Mouse (Mus musculus) spleen, adult 12 weeks (tissue): ENCODE results near the gene Clasrp.

Experiments used
- DNase-seq: peaks from one replicate; pipeline ENCODE4 v3.0.0; 2022; ENCODE audit warnings: low spot score

The Clasrp gene

DNA sequence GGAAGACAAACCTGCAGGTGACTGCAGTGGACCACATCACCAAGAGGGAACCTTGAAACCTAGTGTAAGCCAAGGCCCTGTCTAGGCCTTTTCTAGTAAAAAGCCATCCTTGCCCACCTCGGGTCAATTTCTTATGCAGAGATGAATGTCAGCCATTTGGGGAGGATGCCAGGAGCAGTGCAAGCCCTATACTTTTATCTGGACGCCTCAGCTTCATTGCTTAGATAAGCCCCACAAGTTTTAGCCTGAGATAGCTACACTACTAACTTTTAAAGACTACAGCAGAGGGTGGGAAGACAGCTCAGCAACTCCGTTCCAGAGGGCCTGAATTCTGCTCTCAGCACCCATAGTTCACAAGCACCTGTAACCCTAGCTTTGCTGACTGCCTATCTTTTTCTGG lies 40.4 kb downstream of the Clasrp start:
- peak; percentile 54 for DNase-seq

DNA sequence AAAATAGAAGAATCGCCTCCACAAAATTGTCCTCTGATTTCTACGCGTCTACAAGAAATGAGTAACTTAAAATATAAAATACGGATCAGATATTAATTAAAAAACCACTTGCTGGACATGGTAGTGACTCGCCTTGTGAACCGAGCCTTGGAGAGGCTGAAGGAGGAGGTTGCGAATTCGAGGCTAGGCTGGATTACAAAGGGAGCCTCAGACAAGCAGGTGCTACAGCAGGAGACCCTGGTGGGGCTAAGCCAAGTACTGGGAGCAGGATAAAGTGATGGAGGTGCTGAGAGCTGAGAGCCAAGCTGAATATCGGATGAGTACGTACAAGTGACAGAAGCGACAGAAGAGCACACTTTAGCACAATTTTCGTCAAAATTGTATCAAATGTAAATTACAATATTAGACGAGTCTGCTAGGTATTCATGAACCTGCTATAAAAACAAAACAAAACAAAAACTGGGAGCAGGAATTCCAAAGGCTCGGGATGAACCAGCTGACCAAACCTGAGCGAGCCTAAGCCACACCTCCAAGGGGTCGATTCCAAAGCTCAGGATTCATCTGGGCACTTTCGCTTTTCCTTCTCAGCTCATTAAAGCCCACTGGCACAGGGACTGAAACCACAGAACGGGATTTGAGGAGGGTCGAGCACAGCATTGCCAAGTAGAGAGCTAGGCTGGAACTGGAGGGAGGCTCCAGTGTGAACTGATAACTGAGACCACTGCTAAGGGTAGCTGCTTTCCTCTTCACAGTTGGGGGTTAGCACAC lies 41.5 kb downstream of the Clasrp start, which contains the start of gene Ppp1r37:
TSS of gene Ppp1r37 (minus strand) at position 434 of the 768 bp plus-strand sequence.
- no peak for DNase-seq

DNA sequence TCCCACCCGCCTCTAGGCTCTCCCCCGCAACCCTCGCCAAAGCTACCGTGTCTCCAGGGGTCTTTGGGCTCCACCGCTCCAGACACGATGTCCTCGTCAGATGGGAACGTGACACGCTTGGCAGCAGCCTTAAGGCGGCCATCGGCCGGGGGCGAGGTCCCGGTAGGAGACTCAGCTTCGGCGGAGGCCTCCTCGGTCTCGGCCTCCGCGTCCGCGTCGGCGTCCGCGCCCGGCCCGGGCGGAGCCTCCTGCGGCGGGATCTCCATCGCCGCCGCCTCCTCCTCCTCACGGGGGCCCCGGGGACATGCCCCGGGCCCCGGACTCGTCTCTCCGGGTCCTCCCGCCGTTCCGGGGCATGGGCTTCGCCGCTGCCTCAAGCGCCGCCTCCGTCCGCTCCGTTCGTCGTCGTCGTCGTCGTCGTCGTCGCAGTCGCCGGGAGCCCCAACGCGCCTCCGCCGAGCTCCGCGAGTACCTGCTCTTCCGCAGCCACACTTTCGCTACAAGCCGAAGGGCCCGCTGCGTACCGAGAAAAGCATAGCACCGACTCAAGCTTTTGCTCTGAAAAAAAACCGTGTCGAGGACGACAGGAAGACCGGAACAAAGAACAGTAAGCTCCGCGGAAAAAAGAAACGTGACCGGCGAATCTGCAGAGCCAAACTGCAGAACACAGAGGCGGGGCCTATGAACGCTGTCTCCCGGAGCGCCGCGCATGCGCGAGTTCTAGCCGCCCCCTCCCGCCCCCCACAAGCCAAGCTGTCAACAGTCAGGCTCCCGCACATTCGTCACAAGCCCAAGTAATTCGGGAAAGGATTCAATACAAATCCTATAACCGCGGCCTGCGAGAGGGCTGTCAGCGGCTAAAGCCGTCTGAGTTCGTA lies 42.3 kb downstream of the Clasrp start:
- peak; percentile 80 for DNase-seq

DNA sequence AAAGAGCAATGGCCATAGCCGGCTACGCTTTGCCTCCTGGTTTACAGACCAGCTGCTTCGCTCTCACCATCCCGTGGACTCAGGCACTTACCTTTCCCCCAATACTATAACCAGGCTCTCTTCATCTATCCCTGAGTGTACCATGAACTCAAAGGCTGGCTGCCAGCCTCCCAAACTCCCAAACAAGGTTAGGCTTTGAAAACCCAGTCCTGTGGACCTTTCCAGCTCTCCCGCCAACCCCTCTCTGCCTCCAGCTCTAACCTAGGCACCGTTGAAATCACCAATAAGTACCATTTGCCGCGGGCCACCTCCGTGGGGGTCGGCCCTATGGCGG lies 42.9 kb downstream of the Clasrp start:
- DNase-seq = no peak

DNA sequence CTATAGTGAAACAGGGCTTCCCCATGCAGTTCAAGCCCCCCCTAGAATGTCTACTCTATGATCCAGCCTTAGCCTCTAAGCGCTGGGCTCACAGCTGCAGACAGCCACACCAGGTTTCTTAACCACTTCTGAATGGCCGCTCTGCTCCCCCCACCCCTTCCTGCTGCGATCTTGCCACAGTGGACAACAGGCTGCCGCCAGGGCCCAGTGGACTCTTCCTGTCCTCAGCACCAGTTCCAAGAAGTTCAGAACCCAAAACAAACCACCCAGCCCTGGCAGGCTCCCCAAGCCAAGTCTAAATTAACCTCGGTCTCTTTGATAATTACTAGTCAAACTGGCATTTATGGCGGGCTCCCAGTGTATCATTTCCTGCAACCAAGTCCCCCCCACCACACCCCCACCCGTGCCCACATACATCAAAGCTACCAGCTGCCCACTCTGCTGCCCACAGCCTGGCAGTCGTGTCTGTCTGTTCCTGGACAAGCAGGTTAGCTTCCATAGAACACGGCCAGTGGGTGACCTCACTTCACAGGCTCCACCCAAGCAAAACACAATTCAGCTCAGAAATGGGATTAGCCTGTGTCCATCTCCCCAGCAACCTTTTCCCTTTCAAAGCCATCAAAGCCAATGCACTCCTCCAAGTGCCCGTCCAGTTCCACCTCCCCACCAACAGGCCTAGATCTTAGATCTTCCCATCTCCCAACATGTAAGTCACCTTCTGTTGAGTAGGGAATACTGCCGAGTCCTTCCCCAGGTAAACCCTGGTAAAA lies 43.6 kb downstream of the Clasrp start:
- no peak for DNase-seq

DNA sequence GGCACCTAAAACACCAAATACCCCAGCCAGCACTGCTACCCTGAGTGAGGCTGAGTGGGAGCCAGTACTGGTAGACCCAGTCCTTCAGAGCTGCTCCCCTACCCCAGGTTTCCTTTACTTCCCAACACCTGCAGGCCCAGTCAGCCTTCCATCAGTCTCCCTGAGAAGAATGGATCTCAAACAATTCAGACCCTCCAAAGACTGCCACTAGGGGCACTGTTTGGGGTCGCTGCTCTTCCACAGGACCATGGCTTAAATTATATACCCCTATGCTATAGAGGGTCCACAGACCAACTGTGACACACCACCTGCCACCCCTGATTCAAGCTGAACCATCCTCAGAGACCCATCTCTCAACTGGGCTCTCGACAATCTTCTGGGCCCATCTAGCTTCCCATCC lies 45.3 kb downstream of the Clasrp start:
- DNase-seq = no peak

DNA sequence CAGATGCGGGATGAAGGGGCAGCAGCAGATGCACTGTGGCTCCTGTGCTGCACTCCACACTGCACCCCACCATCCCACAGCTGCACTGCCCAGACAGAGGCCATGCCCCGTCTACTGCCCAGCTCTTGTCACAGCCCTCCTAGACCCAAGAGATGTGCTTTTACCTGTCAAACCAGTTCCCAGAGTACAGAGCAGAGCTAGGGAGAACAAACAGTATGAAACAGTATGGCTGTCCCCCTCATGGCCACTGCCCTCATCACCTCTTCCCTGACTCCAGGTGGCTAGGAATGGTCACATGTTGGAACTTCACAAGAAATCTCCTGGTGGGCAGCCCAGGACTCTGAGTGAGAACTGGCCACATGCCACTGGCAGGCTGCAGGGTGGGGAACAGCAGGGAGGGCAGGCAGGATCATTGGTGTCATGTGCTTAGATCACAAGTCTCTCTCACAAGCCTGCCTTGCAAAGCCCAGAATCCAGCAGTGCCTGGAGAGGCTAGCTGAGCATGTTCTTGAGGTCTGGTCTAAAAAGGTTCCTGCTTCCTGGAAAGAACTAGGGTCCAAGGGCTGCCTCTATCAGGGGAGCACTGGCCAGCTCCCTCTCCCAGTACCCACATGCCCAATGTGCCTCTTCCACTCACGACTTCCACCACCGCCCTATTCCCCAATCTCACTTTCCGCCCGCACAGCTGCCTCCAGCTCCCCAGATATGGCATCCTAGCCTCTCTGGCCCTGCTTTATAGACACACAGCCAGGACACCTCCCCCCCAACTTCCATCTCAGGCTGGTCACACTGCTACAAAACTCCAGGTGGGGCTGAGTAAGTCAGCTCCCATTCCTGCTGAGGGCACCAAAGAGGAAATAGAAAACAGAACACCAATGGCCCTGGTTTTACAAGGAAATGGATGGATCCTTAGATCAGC lies 46.0 kb downstream of the Clasrp start:
- no peak for DNase-seq

DNA sequence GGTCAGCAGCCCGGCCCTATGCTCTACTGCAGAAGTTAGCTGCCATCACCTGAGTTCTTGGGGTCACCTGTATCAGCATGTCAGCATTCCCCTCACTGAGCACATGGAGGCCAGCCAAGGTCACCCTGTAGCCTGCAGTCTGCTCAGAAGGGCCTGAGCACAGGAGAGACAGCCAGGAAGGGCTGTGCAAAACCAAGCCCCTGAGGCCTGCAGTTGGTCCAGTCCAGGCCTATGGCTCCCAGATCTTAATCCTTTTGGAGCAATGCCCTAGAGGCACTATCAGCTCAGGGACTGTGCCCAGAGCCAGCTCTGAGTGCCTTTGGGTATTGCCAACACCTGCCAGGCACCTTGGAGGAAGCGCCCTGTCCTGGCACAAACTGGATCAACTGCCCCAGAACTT lies 47.2 kb downstream of the Clasrp start:
- no peak for DNase-seq

DNA sequence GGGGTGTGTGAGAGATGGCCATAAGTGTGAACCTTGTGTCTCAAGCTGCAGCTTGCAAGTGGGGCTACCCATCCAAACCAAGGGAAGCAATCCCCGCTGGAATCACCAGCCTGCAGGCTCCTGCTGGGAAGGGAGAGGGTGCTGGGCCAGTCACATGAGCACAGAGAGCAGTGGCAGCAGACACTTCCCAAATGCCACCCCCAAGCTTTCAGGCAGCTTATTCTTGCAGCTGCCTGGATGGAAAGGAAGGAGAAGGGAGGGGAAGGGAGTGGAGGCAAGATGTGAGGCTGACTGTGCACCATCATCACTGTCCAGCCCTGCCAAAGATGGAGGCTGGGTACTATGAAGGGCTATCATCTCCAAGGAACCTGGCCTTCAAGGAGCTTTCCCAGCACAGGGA lies 50.1 kb downstream of the Clasrp start:
- no peak for DNase-seq

DNA sequence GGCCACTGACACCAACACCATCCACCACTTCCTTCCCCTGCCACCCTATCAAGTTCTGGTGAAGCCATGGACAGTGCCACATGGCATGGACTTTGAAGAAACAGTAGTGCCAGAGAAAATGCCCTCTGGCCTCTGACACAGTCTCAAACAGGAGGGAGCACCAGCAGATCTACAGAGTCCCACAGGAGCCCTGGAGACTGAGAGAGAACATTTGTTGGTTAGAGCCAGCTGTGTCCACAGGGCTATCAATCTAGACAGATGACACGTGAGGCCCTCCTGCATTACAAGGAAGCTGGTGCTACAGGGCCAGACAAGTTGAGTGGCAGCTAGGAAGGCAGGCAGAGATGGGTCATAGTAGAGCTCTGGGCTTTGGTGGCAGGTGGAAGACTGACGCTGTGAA lies 51.8 kb downstream of the Clasrp start:
- DNase-seq = no peak

DNA sequence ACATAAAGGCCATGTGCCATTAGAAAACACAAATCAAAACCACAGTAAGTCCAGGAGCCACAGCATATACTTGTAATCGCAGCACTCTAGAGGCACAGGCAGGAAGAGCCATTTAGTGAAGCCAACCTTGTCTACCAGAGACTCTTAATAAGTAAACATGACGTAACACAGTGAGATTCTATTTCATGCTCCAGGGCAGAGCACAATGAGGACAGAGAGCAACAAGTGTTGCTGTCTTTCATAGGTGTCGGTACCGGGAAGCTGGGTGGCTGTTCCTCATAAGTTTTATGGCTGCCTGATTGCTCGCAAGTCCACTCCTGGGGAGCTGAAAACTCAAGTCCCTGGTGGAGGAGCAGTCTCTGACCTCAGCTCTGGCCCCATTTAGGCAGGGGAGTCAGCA lies 52.7 kb downstream of the Clasrp start:
- DNase-seq = no peak

DNA sequence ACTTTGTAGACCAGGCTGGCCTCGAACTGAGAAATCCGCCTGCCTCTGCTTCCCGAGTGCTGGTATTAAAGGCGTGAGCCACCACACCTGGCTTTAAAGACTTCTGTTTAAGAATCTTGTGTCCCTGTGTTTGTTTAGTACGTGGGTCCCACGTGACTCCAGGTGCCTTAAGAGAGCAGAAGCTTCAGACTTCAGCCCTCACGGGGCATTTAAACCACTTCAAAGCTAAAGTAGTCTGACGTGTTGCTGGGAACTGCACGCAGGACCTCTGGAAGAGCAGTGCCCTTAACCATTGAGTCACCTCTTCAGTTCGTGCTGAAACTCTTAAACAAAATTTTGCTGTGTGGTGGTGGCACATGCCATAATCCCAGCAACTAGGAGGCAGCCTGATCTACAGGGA lies 54.9 kb downstream of the Clasrp start:
- no peak for DNase-seq

DNA sequence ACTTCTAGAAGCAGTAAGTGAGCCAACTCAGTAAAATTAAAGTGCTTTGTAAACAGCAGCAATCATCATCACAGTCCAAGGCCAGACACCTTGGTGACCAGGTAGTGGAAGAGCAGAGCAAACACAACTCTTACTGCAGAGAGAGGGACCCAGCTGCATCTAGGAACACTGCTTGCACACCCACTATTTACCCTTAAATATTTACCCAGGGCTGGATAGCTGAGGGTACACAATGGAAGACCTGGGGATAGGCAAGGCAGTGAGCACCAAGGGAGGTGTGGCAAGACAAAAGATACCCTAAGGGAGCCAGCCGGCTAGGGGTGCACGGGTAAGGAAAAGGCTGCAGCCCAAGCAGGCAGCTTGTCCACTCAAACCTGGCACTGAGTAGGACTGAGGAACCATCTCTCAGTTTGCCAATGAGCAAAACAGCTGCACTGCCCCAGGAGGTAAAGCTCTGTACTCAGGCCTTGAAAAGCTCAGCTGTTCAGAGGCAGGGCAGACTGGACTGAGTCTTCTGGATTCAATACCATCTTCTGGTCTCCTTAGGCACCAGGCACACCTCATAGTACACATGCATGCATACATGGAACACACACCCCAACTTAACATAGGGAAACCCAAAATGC lies 56.8 kb downstream of the Clasrp start:
- no peak for DNase-seq

DNA sequence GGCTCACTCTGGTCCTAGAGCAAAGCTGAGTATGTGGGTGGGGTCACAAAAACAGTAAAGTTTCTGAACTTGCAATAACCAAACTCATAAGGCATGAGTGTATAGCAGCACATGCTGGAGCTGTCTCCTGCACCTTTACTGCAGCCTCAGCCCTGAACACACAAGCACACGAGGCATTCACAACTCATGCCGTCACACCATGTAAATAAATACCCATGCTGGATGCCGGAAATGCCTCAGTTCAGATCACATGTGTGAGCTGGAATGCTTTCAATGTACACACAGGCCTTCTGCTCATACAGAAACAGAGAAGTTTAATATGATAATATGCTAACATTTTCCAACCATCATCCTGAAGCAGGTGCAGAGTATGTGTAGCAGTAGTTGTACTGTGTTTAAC lies 58.3 kb downstream of the Clasrp start:
- DNase-seq = no peak

DNA sequence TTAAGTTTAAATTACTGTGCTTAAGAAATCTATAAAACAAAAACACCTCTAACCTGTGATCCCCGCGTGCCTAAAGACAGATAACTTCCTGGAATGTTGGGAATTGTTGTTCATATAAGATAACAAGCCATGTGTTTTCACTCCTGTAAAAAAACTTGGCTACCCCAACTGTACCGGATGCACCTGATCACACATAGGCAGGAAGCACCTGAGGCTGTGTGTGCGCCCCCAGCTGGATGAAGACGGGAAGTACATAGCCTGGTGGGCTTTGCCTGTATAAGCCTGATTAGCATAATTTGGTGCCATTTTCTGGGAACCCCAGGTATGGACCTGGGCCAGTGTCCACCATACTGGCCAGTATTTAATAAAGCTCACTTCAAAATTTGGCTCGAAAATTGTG lies 60.7 kb downstream of the Clasrp start:
- no peak for DNase-seq

DNA sequence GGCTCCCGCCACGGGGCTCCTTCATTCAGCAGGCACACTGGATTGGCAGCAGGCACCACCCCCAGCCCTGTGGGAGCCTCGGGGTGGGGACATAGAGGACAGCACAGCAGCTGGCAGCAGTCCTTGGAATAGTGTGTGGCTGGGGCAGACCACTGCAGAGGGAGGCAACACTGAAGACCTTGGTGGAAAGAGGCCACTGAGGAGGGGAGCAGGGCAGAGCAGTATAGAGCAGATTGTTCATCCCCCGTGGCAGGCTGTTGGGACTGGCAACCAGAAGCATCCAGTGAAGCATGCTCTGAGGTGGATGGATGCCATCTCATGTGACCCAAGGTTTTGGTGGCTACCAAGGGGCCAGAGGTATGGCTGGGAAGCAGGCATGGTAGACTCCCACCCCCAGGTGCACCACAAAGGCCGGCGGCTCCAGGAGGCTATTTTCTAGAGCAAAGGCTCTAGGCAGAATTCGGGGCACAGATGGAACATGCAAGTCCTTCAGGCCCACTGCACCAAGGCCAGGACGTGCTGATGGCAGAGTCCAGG lies 62.1 kb downstream of the Clasrp start:
- DNase-seq = no peak

DNA sequence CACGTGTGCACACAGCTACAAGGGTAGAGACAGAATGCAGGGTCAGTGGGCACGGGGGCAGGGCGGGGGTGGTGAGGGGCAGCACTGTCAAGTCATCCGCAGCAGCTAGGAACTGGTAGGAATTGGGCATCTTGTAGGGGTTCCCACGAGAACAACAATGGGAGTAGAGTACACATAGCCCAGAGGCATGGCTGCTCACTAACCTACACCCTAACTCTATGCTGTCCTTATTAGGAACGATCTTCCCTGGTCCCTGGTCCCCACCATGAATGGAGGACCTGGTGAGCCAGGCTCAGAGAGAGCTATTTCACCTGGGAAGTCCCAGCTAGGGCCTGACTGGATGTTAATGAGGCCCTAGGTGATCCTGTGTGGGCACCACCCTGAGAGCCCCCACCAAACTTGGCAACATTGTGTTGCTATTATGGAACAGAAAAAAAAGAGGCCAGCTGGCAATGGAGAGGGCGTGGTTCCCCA lies 62.6 kb downstream of the Clasrp start:
- no peak for DNase-seq

DNA sequence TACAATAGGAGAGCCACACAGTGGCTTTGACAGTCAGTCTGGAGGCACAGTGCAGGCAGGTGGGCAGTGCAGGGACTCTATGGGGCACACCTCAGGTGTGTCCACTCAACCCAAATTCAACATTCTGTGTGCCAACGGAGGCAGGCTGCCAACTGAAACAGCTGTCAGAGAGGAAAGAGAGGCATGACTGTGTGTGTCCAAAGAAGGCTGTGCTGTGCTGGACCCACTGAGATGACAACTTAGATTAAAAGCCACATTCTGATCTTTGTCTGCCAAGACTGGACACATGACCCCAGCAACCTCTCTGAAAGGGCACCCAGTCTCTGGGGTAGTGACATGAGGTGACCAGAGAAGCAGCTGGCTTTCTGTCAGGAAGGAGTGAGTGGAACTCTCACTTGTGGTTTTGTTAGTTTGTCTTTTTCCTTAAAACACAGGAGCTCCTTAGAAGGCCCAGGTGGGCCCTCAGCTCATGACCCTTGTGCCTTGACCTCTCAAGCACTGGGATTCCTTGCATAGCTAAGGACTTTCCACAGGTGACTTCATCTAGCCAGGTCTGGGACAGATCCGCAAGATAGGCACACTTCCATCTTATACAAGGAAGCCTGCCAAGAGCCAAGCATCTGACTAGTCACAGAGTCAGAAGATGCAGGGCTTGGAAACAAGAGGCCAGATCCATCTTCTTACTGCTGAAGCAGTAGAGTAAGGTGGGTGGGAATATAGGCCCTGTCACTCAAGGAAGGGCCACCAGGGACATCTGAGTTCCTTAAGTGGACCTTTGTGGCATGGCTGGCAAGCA lies 63.3 kb downstream of the Clasrp start:
- no peak for DNase-seq

DNA sequence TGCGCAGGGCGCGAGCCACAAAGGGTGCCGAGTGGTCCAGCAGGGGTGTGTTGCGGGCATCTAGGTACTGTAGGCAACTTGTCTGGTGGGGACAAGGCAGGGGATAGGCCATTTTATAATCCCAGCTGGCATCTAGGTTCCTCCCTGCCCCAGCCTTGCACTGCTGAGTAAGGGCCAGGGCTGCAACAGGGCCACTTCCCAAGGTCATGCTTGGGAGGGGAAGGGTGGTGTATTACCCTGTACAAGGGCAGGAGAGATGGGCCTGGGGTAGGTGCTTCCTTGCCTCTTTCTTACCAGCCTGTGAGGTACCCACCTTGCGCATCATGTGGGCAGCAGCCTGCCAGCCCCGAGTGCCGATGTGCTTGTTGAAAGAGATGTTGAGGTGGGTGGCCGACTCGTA lies 69.6 kb downstream of the Clasrp start:
- DNase-seq = no peak

DNA sequence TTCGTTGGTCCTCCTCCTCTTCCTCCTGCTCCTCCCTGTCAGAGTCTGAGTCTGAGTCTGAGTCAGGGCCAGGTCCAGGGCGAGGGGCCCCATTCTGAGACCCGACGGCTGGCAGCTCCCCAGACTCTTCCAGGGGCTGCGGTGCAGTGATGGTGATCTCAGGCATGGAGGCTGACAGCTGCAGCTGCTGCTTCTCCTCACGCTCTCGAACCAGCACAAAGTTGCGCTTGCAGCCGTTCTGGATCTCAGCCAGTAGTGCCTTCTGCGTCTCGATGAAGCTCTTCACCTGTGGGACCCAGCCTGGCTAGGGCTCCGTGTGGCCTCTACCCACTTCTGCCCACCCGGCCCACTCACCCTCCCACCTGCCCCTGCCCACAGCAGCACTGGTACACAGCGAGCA lies 72.0 kb downstream of the Clasrp start:
- DNase-seq = no peak
